Mouse (Mus musculus) midbrain, embryonic 11.5 days (tissue): ENCODE results near the gene Poc1a. TPM values are rescaled to one million over a fixed set of nuclear protein-coding genes. Genes with fewer than 3 reads are reported as not detected.
A peak's percentile ranks its signal among the peaks of the same experiment; 100 is the strongest.

ENCODE experiments used
- ATAC-seq: fragments of 200-750 bp; cut with Nextera tagmentation; 2 replicates; pipeline ENCODE4 v1.8.0; 2017; ENCODE audit warnings: moderate TSS enrichment, moderate library complexity; ENCODE audit not compliant: low FRiP score
- DNase-seq: peaks from one replicate; pipeline ENCODE4 v3.0.0; 2015; ENCODE audit warnings: low spot score; ENCODE audit errors: missing footprints
- H3K27ac ChIP-seq: fragments of 300-500 bp; sonication (generic); 2 replicates; pipeline ENCODE4 v1.5.1; 2014; ENCODE audit warnings: low read depth, low read length
- H3K27me3 ChIP-seq: fragments of 300-500 bp; sonication (generic); 2 replicates; pipeline ENCODE4 v1.6.1; 2014; ENCODE audit warnings: mild to moderate bottlenecking, low read length, moderate library complexity, mixed read lengths; ENCODE audit not compliant: control insufficient read depth, insufficient read depth
- H3K36me3 ChIP-seq: fragments of 300-500 bp; sonication (generic); 2 replicates; pipeline ENCODE4 v1.6.1; 2014; ENCODE audit warnings: mild to moderate bottlenecking, low read length, moderate library complexity, mixed read lengths; ENCODE audit not compliant: control insufficient read depth, insufficient read depth
- H3K4me1 ChIP-seq: fragments of 300-500 bp; sonication (generic); 2 replicates; pipeline ENCODE4 v1.6.1; 2014; ENCODE audit warnings: low read length; ENCODE audit not compliant: control insufficient read depth, insufficient read depth
- H3K4me2 ChIP-seq: fragments of 300-500 bp; sonication (generic); 2 replicates; pipeline ENCODE4 v1.6.1; 2014; ENCODE audit warnings: mild to moderate bottlenecking, moderate library complexity
- H3K4me3 ChIP-seq: fragments of 300-500 bp; sonication (generic); 2 replicates; pipeline ENCODE4 v1.5.1; 2014; ENCODE audit warnings: low read depth, low read length
- H3K9ac ChIP-seq: fragments of 300-500 bp; sonication (generic); 2 replicates; pipeline ENCODE4 v1.6.1; 2014; ENCODE audit warnings: low read length
- H3K9me3 ChIP-seq: fragments of 300-500 bp; sonication (generic); 2 replicates; pipeline ENCODE4 v1.6.1; 2016; ENCODE audit warnings: low read length; ENCODE audit not compliant: control insufficient read depth
- WGBS: fragments of 180-500 bp; shearing (Covaris S2); extraction: QIAGEN DNeasy Blood & Tissue Kit; methylation state at CpG from one replicate; pipeline ENCODE4 v1.1.7; 2014; 5-methylcytosine and 5-hydroxymethylcytosine counted together
- polyA plus RNA-seq: library from polyadenylated mRNA; unstranded; fragments of >200 nt; fragmentation: Nextera tagmentation; extraction: Ambion mirVana; gene quantifications from 2 replicates; pipeline ENCODE4 v1.2.1, GENCODE M21; 2014

The Poc1a gene
- polyA plus RNA-seq, 1 experiment from 2014 or later = 29.4 TPM

DNA sequence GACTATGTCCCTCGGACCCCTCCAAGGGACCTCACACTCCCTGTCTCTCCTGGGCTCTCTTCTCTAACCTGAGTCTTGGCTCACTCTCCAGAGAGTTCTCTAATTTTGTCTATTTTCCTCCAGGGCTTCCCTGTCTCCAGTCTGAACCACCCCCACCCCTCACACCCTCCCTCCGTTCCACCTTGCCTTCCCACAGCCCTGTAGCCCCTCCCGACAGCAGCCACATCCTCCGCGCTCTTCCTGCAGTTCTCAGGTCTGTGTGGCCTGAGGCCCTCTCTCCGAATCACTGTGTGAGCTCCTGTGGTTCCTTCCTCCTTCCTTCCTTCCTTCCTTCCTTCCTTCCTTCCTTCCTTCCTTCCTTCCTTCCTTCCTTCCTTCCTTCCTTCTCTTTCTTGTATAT is 64.8 kb downstream of the Poc1a start:
- Histone ChIP-seq H3K27ac (no peak overlapping the region), H3K4me1 (peaks cover 14% of the 10 kb centered on the region), H3K4me3 (no peak overlapping the region), H3K4me2 (0 out of 2 replicates have a peak overlapping the region, but pooled peaks have one; percentile 13), H3K9ac (peak overlapping the region; percentile 44), H3K9me3 (no peaks in the 10 kb centered on the region), H3K27me3 (no peaks in the 10 kb centered on the region), H3K36me3 (no peaks in the 10 kb centered on the region)
- WGBS = 26% methylated on average over 6 of the region's 6 CpGs
- DNase-seq (no peak), ATAC-seq (no peak)

DNA sequence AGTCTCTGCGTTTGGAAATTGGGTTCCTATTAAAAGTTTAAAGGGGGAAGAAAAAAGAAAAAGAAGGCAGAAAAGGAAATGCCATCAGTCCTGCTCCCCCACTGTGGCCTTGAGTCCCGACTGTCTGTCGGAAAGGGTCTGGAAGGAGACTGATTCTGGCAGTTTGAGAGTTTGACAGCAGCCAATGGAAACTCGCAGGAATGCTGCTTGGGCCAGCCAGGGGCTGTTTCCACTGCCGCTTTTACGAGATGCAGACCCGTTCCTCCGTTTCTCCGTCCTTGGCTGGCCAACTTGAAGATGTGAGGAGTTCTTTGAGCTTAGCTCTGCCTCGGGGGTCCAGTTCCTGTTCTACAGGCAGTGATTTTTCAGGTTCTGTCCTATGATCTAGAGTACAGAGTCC is 67.4 kb downstream of the Poc1a start:
- H3K27ac ChIP-seq = no peak overlapping the region
- peaks cover 10% of the 10 kb centered on the region for H3K4me1 ChIP-seq
- WGBS = 77% methylated on average over 10 of the region's 10 CpGs
- no peaks in the 10 kb centered on the region for H3K27me3 ChIP-seq
- ATAC-seq (no peak), DNase-seq (no peak)
- no peak overlapping the region for H3K4me3 ChIP-seq
- H3K4me2 ChIP-seq = no peak overlapping the region
- no peaks in the 10 kb centered on the region for H3K9me3 ChIP-seq
- no peak overlapping the region for H3K9ac ChIP-seq
- H3K36me3 ChIP-seq = no peaks in the 10 kb centered on the region

DNA sequence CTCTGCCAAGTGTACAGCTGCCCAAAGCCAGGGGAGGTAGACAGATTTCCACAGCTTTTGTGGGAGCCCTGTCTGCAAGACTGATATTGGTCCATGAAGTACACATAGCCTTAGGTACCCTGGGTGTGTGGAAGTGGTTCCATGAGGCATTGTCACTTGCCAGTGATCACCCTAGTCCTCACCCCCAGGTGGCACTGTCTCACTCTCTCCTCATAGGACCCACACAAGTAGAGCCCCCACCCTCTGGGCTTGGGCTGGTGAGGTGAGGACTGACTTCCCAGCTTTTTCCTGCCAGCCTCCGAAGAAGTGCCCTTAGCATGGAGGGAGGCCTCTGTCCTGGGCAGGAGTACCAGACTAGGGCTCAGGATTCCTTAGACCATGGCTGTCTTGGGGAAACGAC is 68.2 kb downstream of the Poc1a start:
- Histone ChIP-seq H3K9me3 (no peaks in the 10 kb centered on the region), H3K9ac (no peak overlapping the region), H3K36me3 (no peaks in the 10 kb centered on the region), H3K4me1 (peaks cover 10% of the 10 kb centered on the region), H3K4me3 (no peak overlapping the region), H3K27me3 (no peaks in the 10 kb centered on the region), H3K4me2 (no peak overlapping the region), H3K27ac (no peak overlapping the region)
- no peak for DNase-seq
- WGBS = 62% methylated on average over 2 of the region's 2 CpGs
- ATAC-seq = 0 out of 2 replicates have a peak, but pooled peaks have one; percentile 40

DNA sequence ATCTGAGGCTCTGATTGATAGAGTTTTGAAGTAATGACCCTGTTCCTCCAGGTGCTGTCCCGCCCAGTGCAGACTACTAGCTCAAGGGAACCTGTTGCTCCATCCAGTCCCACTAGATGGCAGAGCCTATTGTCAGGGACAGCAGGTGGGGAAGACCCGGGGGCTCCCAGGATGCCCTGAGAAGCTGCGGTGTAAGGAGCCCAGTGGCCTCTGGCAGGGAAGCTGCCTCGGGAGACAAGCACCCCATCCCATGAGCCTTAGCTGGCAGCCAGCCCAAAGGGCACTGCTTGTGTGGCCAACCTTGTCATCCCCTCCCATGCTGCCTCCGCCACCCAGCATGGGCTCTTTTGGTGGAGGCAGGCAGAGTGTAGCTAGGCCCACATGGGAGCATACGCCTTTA is 70.3 kb downstream of the Poc1a start:
- no peak overlapping the region for H3K4me2 ChIP-seq
- no peaks in the 10 kb centered on the region for H3K27me3 ChIP-seq
- H3K4me1 ChIP-seq = no peaks in the 10 kb centered on the region
- H3K9ac ChIP-seq = no peak overlapping the region
- 80% methylated on average over 6 of the region's 6 CpGs for WGBS
- H3K27ac ChIP-seq = no peak overlapping the region
- no peaks in the 10 kb centered on the region for H3K9me3 ChIP-seq
- no peak overlapping the region for H3K4me3 ChIP-seq
- no peak for DNase-seq
- no peak for ATAC-seq
- no peaks in the 10 kb centered on the region for H3K36me3 ChIP-seq

DNA sequence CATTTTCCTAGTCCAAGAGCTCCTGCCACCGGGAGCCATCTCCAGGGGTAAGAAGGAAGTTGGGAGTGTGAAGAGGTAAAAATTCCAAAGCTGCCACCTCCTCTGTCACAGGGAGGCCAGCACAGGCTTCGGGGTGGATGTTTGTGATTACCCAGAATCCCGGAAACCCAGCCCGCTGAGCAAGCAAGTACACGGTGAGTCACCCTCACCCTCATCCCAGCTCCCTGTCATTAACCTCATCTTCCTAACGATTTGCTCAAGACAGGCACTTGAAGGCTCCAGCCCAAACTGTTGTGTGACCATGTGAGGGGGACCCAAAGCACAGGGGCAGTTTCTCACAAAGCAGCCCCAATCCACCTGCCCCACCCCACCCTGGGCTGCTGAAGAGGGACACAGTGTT is 72.9 kb downstream of the Poc1a start:
- Histone ChIP-seq H3K4me3 (no peak overlapping the region), H3K27me3 (no peaks in the 10 kb centered on the region), H3K4me2 (no peak overlapping the region), H3K27ac (no peak overlapping the region), H3K36me3 (no peaks in the 10 kb centered on the region), H3K9ac (no peak overlapping the region), H3K4me1 (no peaks in the 10 kb centered on the region), H3K9me3 (no peaks in the 10 kb centered on the region)
- WGBS = 72% methylated on average over 6 of the region's 6 CpGs
- ATAC-seq (no peak), DNase-seq (no peak)

DNA sequence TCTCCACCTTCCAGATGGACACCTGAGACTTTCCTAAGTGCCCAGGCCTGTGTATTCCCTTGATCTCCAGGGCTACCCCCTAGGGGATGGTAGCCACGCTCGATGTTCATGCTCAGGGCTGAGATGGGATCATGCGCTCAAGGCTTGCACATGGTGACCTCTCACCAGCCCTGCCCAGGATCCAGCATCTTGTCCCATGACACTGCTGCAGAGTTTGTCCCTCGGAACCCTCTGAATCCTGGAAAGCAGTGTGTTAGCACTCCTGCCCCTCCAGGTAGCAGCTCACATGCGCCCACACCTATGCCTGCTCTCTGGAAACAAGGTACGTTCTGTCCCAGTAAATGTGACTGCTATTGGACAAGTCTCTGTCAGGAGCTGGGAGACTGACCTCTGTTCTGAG is 73.9 kb downstream of the Poc1a start:
- DNase-seq = no peak
- Histone ChIP-seq H3K36me3 (no peaks in the 10 kb centered on the region), H3K9me3 (no peaks in the 10 kb centered on the region), H3K4me3 (no peak overlapping the region), H3K9ac (no peak overlapping the region), H3K4me2 (no peak overlapping the region), H3K4me1 (no peaks in the 10 kb centered on the region), H3K27me3 (no peaks in the 10 kb centered on the region), H3K27ac (no peak overlapping the region)
- 87% methylated on average over 6 of the region's 6 CpGs for WGBS
- ATAC-seq = no peak

DNA sequence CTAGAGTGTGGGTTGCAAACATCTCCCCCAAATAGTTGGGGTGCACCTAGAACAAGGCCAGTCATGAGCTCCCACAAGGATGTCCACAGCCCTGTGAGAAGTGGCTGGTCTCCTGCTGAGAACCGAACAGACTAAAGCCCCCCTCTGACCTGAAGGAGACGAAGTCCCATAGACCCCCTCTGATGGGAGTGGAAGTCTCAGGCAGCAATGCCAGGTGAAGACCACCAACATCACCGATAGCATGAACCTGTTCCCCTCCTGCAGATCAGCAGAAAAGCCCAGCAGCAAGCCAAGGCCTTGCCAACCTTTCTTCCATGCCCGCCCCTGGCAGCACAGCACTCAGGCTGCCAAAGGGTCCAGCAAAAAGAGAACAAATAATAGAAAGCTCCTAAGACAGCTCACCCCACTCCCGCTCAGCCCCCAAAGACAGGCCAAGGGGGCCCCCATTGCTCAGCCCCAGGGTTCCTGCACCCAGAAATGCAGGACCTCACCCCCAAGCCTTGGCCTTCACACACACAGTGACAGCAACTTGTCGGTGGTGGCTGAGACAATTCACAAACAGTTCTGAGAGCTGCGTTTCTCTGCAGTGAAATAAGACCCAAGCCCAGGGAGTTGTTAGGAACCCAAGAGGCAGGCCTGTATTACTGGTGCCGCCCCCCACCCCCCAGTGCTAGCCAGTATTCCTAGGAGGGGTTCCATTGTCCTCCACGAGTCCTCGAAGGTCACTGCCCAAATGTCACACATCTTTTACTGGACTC is 74.5 kb downstream of the Poc1a start:
- Histone ChIP-seq H3K27me3 (no peaks in the 10 kb centered on the region), H3K4me3 (no peak overlapping the region), H3K4me1 (no peaks in the 10 kb centered on the region), H3K9me3 (no peaks in the 10 kb centered on the region), H3K4me2 (no peak overlapping the region), H3K36me3 (no peaks in the 10 kb centered on the region), H3K27ac (no peak overlapping the region; the same call in 1 of the 2 replicates), H3K9ac (no peak overlapping the region)
- WGBS = 72% methylated on average over 10 of the region's 10 CpGs
- ATAC-seq = no peak
- peak; percentile 79 for DNase-seq

DNA sequence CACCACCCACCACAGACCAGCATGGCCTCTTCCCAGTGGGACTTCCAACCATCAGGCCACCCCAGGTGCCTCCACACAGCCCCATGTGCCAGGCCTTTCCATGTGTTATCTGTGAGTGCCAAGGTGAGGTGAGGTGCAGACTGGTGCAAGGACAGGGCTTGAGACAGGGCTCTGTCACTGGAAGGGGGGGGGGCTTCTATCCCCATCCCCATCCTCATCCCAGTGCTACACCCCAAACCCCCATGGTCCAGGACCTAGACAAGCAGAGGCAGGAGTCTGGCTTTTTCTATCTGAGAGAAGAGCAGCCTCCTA is 75.1 kb downstream of the Poc1a start:
- Histone ChIP-seq H3K27ac (no peak overlapping the region), H3K36me3 (no peaks in the 10 kb centered on the region), H3K4me3 (no peak overlapping the region), H3K4me2 (no peak overlapping the region), H3K27me3 (no peaks in the 10 kb centered on the region), H3K9ac (no peak overlapping the region), H3K9me3 (no peaks in the 10 kb centered on the region), H3K4me1 (no peaks in the 10 kb centered on the region)
- 0 out of 2 replicates have a peak, but pooled peaks have one; percentile 18 for ATAC-seq
- no peak for DNase-seq

DNA sequence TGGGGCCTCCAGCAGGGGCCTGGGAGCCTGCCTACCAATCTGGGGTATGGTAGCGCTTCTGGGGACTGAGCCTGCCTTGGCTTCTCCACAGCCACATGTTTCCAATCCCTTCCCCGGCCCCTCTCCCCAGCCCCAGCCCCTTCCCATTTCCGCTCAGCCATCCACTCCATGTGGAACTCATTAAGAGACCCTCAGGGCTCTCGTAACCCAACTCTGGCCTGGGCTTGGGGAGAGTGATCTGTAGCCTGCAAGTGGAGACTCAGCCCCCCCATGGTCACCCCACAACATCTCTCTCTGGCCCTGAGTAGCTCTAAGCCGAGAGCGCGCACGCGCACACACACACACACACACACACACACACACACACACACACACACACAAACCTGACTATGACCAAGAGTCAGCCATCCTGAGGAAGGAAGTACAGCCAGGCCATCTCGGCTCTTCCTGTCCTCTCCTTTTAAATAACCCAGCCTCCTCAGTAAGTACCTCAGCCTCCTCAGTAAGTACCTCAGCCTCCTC is 75.5 kb downstream of the Poc1a start:
- ATAC-seq (0 out of 2 replicates have a peak, but pooled peaks have one; percentile 11), DNase-seq (peak; percentile 76)
- WGBS = 65% methylated on average over 6 of the region's 10 CpGs
- no peaks in the 10 kb centered on the region for H3K36me3 ChIP-seq
- no peak overlapping the region; the same call in 1 of the 2 replicates for H3K9ac ChIP-seq
- H3K9me3 ChIP-seq = no peaks in the 10 kb centered on the region
- no peak overlapping the region for H3K4me2 ChIP-seq
- H3K4me1 ChIP-seq = no peaks in the 10 kb centered on the region
- no peak overlapping the region for H3K27ac ChIP-seq
- H3K27me3 ChIP-seq = no peaks in the 10 kb centered on the region
- no peak overlapping the region for H3K4me3 ChIP-seq
